Mouse (Mus musculus) adrenal gland, adult (tissue): ENCODE results near the gene Kalrn.

Experiments
- DNase-seq, 2 experiments: peaks; one replicate each; pipeline ENCODE4 v3.0.0; 2022 to 2023; ENCODE audit warnings: low spot score in 1 of 2; ENCODE audit not compliant: inconsistent age in 2 of 2

Kalrn gene

DNA sequence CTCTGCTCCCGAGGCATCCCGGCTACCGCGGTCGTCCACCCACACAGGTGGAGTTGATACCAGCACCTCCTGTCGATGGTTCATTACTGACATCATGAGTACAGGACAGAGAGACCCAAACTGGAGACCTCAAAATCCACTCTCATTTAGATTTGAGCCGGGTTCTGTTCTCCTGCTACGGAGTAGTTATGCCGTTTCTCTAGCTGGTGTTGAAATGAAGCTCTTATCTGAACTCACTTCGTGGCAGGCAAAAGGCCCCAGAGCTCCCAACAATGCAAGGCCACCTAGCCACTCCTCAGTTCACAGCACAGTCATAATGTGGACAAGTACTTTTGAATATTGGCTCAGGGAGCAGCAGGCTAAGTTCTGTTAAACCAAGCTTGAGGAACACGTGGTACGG, 362.1 kb downstream of the Kalrn start:
- no peak for DNase-seq

- no peak for DNase-seq
Observed at GRCm38 (mm10) chr16:34208748-34209147, 364.6 kb downstream of the Kalrn start.

- no peak for DNase-seq
Observed at GRCm38 (mm10) chr16:34207972-34208371, 365.4 kb downstream of the Kalrn start.

DNA sequence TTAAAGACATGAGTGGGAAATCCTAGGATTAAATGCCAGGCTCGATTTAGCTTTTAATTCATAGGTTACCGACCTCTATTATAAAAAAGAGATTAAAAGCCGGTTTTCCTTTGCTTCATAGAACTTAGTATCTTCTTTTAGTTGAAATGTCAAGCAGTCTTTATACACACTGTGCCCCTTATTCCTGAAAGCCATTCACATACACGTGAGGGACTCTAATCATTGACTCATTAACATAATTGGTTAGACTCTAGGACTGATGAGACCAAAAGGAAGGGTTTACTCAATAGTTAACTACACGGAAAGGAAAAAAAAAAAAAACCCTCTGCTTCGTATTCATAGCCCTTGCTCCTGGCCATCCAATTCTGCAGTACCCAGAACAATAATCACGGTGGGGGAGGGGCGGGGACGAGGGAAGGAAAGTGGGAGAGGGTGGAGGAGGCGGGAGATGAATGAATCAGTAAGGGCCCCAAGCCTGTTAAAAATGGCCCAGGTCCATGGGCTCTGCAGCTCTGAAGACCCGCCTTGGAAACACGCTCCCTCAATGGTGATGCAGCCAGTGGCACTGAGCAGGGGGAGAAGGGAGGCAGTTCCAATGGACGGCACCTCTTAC, 368.7 kb downstream of the Kalrn start:
- DNase-seq: no peak

DNA sequence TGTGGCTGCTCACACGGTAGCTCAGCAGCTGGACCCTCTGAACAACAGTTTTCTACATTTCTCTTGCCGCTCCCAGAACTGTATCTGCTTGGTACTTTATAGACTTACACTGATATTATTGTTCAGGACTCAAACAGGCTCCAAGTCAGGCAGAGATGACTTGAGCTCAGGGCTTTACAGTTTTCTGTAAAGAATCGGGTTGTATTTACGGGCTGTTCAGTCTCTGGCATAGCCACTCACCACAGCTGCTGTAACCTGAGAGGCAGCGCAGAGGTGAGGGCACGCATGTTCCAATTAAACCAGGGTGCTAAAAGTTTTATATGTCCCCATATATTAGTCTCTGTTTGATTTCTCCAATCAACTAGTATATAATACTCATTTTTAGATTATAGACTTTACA, 373.8 kb downstream of the Kalrn start:
- DNase-seq: no peak

DNA sequence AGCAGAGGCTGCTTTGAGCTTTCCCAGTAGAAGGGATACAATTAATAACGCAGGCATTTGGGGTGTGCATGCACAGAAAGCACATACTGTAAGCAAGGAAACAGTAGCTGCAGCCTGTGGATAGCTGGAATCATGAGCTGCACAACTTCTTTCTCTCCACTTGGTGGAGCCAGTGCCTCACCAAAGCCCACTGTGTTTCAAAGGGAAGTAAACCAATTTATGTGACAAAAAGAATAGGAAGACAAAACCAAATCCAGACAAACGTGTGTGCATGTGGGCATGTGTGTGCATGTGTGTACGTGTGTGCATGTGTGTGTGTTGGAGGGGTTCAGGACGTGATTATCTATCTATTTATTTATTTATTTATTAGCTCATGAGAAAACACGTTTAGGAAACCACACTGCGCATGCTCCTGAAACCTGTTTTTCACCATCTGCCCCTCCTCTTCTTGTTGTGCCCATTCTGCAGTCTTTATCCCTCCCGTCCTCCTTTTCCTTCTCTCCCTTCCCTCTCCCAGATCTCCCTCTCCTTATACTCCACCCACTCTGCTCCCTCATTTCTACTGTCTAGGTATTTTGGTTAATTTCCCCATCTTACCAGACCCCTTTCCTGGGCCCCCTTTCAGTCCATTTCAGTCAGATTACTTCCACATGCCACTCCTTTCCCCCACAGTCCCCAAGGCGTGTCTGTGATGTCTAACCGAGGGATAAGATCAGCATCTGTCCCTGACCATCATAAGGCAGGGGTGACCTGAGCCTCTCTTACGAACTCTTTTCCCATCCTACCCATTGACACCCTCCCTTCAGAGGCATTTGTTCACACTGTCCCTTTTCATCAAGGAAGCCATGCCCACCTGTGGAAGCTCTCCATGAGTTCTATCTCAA, 380.1 kb downstream of the Kalrn start:
- DNase-seq: peak; percentile 21 to 69

GRCm38 (mm10) chr16:34184721-34185120, 388.6 kb downstream of the Kalrn start:
- DNase-seq: peak; percentile 14 to 57

DNA sequence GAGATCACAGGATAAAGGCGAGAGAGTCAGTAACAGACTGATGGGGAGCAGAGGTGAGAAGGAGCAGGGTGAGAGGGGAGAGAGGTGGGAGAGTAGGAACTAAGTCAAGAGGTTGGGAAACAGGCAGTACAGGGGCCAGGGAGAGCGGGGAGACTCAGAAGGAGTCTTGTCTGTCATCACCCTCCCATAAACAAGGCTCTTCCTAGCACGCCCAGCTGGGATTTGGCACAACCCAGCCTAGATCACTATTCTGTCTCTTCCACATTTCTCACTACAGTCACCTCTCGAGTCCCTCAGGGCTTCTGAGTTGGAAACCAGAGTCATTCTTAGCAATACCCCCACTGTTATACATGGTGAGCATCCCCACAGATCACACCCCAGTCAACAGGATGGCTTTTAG, 390.1 kb downstream of the Kalrn start:
- no peak for DNase-seq

GRCm38 (mm10) chr16:34175625-34176024, 397.7 kb downstream of the Kalrn start:
- DNase-seq: no peak

- no peak for DNase-seq
Observed at GRCm38 (mm10) chr16:34172572-34173181, 400.7 kb downstream of the Kalrn start.

GRCm38 (mm10) chr16:34167042-34167441, 406.3 kb downstream of the Kalrn start:
- DNase-seq: no peak

DNA sequence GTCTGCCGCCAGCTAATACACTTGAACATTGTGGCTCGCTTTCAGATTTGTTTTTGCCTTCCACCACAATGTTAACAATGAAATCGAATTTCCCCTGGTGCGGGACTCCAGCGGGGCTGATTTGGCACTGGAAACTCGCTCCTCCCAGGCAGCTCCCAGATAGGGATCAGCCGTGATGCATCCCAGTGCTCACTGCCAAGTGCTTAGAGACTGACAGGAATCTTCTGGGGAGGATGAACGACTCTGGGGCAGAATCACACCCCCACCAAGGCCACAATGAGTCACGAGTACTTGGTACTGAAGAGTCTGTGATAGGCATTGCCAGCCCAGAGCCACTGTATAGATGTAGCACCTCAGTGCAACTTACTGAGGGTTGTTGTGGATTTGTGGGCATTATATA, 410.2 kb downstream of the Kalrn start:
- DNase-seq: peak; percentile 82 to 92

- peak; percentile 26 to 71 for DNase-seq
Observed at GRCm38 (mm10) chr16:34159576-34159975, 413.8 kb downstream of the Kalrn start.

DNA sequence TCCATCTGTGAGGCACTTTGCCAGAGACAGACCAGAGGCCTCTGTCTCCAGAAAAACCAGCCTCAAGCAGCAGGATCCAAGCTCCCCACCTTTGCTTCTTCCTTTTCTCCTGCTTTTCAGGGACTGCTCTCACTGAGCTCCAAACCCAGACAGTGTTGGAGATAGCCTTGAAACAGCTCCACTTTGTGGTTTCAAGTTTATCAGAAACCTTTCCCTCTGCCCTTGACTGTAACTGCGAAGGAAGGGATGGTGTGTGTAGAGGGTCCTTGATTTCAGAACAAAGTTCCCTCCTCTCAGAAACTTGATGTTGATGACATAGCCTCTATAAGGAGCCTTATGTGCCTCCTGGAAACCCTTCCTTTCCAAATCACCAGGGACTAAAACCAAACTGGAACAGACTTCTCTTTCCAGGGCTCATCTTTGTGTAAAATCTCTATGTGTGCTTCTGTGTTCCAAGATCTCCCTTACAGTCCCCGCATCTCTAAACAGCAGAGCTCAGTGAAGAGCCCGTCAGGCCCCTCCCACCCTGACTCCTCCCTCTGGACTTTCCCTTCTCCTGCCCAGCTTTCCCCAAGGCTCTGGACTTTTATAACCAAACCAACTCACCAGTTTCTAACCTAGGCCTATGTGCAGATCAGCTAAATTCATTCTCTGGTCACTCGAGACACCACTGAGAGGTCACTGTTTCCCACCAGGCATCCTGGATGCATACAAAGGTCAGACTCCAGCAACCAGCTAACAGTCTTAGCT, 415.8 kb downstream of the Kalrn start:
- DNase-seq: peak; percentile 61 to 76

GRCm38 (mm10) chr16:34155696-34156095, 417.6 kb downstream of the Kalrn start:
- peak in 1 of 2 experiments; percentile 62 for DNase-seq

DNA sequence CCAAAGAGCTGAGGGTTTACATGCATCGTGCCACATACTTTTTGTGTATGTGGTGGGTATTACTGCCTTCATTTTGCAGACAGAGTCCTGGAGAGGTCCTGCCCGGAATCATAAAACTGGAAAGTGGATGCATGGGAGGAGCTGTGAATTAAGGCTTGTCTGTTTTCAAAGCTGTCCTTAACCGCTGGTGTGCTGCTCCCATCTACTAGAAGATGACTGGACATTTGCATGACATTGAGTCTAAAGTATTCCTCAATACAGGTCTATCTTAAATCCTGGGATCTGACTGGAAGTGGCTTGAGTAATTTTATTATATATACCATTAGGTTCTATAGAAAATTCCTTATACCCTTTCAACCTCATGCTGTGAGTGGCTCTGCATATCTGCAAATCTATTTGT, 418.4 kb downstream of the Kalrn start:
- DNase-seq: no peak

DNA sequence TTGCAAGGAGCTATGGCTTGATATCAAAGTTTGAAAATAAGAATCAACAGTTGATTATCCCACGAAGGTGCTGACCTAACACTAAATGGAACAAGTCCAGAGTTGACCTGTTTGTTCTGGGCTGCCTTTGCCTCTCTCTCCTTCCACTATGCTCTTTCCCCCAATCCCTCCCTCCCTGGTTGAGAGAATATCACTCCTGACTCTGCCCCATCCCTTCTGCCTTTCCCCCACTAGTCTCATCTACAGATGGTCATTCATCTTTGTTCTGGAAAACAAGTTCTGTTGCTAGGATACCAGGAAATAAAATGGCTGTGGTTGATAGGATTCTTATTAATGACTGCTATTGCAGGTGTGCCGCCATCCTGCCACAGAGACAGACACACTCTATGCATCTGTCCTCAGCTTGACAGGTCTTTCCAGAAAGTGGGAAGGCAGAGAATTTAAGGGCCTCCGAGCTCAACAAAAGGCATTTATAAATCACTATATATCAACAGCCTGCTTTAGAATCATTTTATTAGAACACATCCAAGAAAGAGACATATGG, 421.7 kb downstream of the Kalrn start:
- no peak for DNase-seq

GRCm38 (mm10) chr16:34141670-34142069, 431.7 kb downstream of the Kalrn start:
- no peak for DNase-seq

DNA sequence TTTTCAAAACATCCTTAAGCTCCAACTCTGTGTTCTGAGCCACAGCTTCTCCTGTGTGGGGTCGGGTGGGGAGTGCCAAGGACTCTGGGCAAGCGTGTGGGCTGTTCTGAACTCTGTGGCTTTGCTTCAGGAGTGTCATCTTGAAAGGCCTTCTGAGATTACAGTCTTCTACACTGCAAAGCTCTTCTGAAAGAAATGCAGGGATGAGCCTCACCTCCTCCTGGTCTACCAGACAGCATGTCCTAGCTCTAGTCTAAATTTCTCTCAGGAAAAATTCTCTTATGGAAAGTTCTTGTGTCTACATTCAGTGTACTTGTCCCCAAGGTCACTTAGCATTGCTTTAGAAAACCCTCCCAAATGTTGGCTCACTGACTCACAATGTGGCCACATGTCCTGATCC, 438.3 kb downstream of the Kalrn start:
- no peak for DNase-seq

- no peak for DNase-seq
Observed at GRCm38 (mm10) chr16:34134628-34135027, 438.7 kb downstream of the Kalrn start.

- peak; percentile 69 to 92 for DNase-seq
Observed at GRCm38 (mm10) chr16:34125595-34125994, 447.7 kb downstream of the Kalrn start.
